Mouse (Mus musculus): ENCODE results near the gene Ptgir. TPM values are rescaled to one million over a fixed set of nuclear protein-coding genes. Genes with fewer than 3 reads are reported as not detected.
"Not testable (repeated sequence)": the region's sequence is repeated elsewhere in the genome, so short reads cannot be mapped to it uniquely, and the experiment has no call there.

Gene Ptgir
- polyA plus RNA-seq, 1 experiment from 2014 or later: 0.13 TPM

DNA sequence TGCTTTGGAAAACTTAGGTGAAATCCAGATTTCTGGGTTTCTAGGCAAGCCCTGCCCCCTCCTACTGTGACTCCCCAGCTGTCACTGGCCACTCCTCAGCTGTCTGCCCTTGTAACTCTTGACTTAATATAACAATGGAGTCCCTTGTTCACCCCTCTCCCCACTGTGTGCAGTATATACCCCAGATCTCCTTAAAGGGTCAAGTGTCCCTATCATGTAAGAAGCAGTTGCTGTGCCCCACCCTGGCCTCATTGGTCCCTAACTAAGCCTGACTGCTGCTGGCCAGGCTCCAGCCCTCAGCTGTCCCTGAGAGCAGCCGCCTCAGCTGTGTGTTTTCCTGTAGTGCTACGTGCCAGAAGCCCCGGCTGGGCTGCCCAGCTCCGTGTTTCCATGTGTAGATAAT lies 41.7 kb downstream of the Ptgir start:
- peak overlapping the region; percentile 76 for H3K4me3 ChIP-seq
- no peaks in the 10 kb centered on the region for H3K9me3 ChIP-seq
- ATAC-seq (ENCODE audit: low FRiP score, low read depth): no peak
- H3K4me2 ChIP-seq: peak overlapping the region; percentile 90
- peak overlapping the region; percentile 95 for H3K27ac ChIP-seq (replicated peaks)
- H3K36me3 ChIP-seq: no peaks in the 10 kb centered on the region
- no peaks in the 10 kb centered on the region for H3K27me3 ChIP-seq
- peak overlapping the region; percentile 93 for H3K9ac ChIP-seq
- H3K4me1 ChIP-seq (replicated peaks): peaks cover 84% of the 10 kb centered on the region
- 1% methylated on average over 4 of the region's 4 CpGs for WGBS

DNA sequence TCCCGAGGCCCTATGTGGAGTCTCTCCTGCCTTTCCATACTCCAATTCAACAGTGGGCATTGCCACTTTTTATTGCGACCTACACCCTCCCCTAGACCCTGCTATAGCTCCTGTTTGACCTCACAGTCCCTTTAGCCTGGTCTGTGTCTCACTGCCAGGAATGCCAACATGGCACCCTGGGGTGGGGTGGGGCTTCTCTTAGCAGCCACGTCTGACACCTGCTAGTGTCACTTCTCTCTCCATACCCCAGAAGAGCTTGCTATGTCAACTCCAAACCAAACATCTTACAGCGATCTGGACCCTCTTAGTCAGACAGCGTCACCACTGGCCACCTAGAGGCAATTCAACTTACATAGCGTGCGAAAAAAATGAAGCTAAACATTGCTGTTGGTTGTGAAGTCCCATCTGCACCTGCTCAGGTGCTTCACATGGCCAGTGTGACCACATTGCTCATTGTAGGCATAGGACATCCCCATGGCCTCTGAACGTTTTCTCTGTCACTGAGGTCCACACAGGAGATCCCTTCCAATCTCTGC lies 42.7 kb downstream of the Ptgir start:
- H3K27me3 ChIP-seq: no peaks in the 10 kb centered on the region
- no peaks in the 10 kb centered on the region for H3K36me3 ChIP-seq
- H3K9ac ChIP-seq: no peak overlapping the region
- H3K27ac ChIP-seq (replicated peaks): peak overlapping the region; percentile 95
- WGBS: 49% methylated on average over 8 of the region's 8 CpGs
- H3K4me1 ChIP-seq (replicated peaks): peaks cover 74% of the 10 kb centered on the region
- ATAC-seq (ENCODE audit: low FRiP score, low read depth): no peak
- H3K4me3 ChIP-seq: peak overlapping the region; percentile 76
- H3K4me2 ChIP-seq: peak overlapping the region; percentile 90
- H3K9me3 ChIP-seq: no peaks in the 10 kb centered on the region

DNA sequence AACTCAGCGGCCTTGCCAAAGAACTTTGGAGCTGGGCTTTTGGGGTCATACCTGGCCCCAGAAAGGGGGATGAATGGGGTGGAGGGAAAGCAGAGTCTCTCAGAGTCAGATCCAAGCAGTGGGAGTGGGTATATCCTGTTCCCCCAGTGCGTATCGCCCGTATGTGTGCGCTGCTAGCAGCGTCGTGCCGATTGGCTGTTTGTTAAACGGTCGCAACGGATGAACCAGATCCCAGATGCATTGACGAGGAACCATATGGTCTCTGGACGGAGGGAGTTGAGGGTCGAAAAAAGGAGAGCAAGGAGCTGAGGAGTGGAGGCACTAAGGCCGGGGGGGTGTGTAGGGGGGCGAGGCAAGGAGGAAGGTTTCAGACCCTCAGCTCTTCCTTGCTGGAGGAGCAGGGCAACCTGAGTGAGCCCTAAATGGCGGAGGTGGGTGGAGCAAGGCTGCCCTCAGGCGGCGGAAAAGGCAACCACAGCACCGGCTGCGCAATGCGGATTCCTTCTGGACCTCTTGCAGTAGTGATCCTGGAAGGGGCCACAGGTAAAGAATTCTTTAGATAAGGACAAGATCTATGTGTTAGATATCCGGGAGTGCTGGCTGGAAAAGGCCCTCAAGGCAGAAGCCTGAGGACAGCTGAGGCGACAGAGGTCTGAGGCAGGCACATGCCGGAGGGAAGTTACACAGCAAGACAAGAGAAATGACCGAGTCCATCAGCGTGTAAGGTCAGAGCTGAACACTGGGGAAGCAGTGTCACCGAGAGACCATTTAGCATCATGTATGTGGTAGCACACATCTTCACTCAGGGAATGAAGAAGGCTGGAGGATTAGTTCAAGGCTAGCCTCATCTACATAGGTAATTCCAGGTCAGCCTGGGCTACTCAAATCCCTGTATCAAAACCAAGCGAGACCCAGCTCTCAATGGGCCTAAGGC lies 43.9 kb downstream of the Ptgir start:
- H3K36me3 ChIP-seq: no peaks in the 10 kb centered on the region
- no peaks in the 10 kb centered on the region for H3K27me3 ChIP-seq
- H3K9me3 ChIP-seq: no peaks in the 10 kb centered on the region
- H3K4me3 ChIP-seq: peak overlapping the region; percentile 76
- WGBS: 9% methylated on average over 29 of the region's 29 CpGs
- peak overlapping the region; percentile 90 for H3K4me2 ChIP-seq
- H3K27ac ChIP-seq (replicated peaks): peak overlapping the region; percentile 95
- peak; percentile 59 for ATAC-seq (ENCODE audit: low FRiP score, low read depth)
- H3K4me1 ChIP-seq (replicated peaks): peaks cover 68% of the 10 kb centered on the region
- H3K9ac ChIP-seq: peak overlapping the region; percentile 31; the same call in 1 of the 2 replicates

- no peaks in the 10 kb centered on the region for H3K27me3 ChIP-seq
- ATAC-seq (ENCODE audit: low FRiP score, low read depth): peak; percentile 40
- H3K9me3 ChIP-seq: no peaks in the 10 kb centered on the region
- H3K4me1 ChIP-seq (replicated peaks): peaks cover 59% of the 10 kb centered on the region
- peak overlapping the region; percentile 95 for H3K27ac ChIP-seq (replicated peaks)
- 32% methylated on average over 18 of the region's 18 CpGs for WGBS
- H3K4me2 ChIP-seq: no peak overlapping the region
- no peak overlapping the region for H3K4me3 ChIP-seq
- no peaks in the 10 kb centered on the region for H3K36me3 ChIP-seq
- no peak overlapping the region for H3K9ac ChIP-seq
Observed at GRCm38 (mm10) chr7:16950861-16951635, 44.8 kb downstream of the Ptgir start.

GRCm38 (mm10) chr7:16953776-16954175 lies 47.5 kb downstream of the Ptgir start:
- WGBS: 57% methylated on average over 2 of the region's 2 CpGs
- not testable (repeated sequence) for H3K27ac ChIP-seq (replicated peaks); H3K4me2 ChIP-seq; H3K4me3 ChIP-seq; H3K9me3 ChIP-seq; ATAC-seq (ENCODE audit: low FRiP score, low read depth); H3K36me3 ChIP-seq; H3K9ac ChIP-seq; H3K27me3 ChIP-seq
- H3K4me1 ChIP-seq (replicated peaks): peaks cover 64% of the 10 kb centered on the region

- no peaks in the 10 kb centered on the region for H3K9me3 ChIP-seq
- ATAC-seq (ENCODE audit: low FRiP score, low read depth): no peak
- no peaks in the 10 kb centered on the region for H3K36me3 ChIP-seq
- H3K4me1 ChIP-seq (replicated peaks): peaks cover 63% of the 10 kb centered on the region
- H3K27me3 ChIP-seq: no peaks in the 10 kb centered on the region
- H3K9ac ChIP-seq: no peak overlapping the region
- H3K27ac ChIP-seq (replicated peaks): peak overlapping the region; percentile 85
- WGBS: 75% methylated on average over 4 of the region's 4 CpGs
- no peak overlapping the region for H3K4me3 ChIP-seq
- H3K4me2 ChIP-seq: no peak overlapping the region
Observed at GRCm38 (mm10) chr7:16955712-16956111, 49.4 kb downstream of the Ptgir start.

GRCm38 (mm10) chr7:16956410-16957265 lies 50.3 kb downstream of the Ptgir start:
- 20% methylated on average over 15 of the region's 15 CpGs for WGBS
- peaks cover 66% of the 10 kb centered on the region for H3K4me1 ChIP-seq (replicated peaks)
- H3K4me2 ChIP-seq: peak overlapping the region; percentile 36
- H3K9me3 ChIP-seq: no peaks in the 10 kb centered on the region
- peak; percentile 46; the same call in 1 of the 2 replicates for ATAC-seq (ENCODE audit: low FRiP score, low read depth)
- peak overlapping the region; percentile 85 for H3K27ac ChIP-seq (replicated peaks)
- H3K36me3 ChIP-seq: no peaks in the 10 kb centered on the region
- no peaks in the 10 kb centered on the region for H3K27me3 ChIP-seq
- 0 out of 2 replicates have a peak overlapping the region, but pooled peaks have one; percentile 11 for H3K9ac ChIP-seq
- no peak overlapping the region for H3K4me3 ChIP-seq

DNA sequence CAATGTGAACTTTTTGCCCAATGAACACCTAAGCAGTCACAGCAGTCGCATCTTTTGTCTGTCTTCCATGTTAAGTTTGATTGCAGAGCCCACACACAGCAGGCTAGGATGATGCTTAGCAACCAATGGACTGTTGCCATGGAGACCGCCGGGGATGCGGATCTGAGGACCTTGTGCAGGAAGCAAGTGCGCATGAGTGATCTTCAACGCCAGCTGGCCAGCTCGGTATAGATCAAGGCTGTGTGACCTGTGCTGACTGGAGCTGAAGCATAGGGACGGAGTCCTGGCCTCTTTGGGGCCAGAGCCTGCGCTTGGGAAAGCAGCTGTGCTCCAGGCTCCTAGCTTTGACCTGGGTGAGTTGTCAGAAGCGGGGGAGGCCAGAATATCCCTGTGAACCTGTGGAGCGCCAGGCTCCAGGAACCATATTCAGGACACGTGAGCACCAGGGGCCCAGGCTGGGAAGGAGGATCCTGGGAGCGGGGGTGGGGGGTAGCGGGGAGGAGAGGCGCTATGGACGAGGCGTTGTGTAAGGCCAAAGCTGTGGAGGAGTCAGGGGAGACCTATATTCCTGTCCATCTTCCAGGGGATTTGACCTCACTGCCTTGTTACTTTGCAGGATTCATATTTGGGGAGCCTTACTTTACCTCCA lies 53.4 kb downstream of the Ptgir start, which contains the start of gene Pnmal1:
Gene Pnmal1, plus strand, starts transcription at position 141 of the 649 bp plus-strand sequence.
- peak; percentile 95 for ATAC-seq (ENCODE audit: low FRiP score, low read depth)
- H3K4me3 ChIP-seq: peak within 1 kb of the TSS; percentile 47

More for the DNA sequence above, 53.4 kb downstream of the Ptgir start, which contains the start of gene Pnmal1:
- H3K27me3 ChIP-seq: no peaks in the 10 kb centered on the region
- peaks cover 59% of the 10 kb centered on the region for H3K4me1 ChIP-seq (replicated peaks)
- H3K27ac ChIP-seq (replicated peaks): peak within 1 kb of the TSS; percentile 97
- peak within 1 kb of the TSS; percentile 46 for H3K9ac ChIP-seq
- H3K9me3 ChIP-seq: no peaks in the 10 kb centered on the region
- 5% methylated on average over 17 of the region's 17 CpGs for WGBS
- peak within 1 kb of the TSS; percentile 86 for H3K4me2 ChIP-seq
- no peaks in the 10 kb centered on the region for H3K36me3 ChIP-seq

Data from hindbrain, embryonic 15.5 days (tissue).